Comparison of ENCODE assay signal across 23 mouse cellular contexts in genomic region chr4:62981572-62981971, GRCm38 (mm10).
"Had no signal": no experiment of that assay in that cellular context is flagged by ENCODE, and none has a peak within 500 bp of the region (broad histone marks: within the 10 kb centered on the region; RNA-seq: fewer than 3 reads in every experiment).

No protein-coding gene starts in this region.

- H3K9me3 ChIP-seq: forebrain, embryonic 15.5 days; hindbrain, embryonic 12.5 days; intestine, embryonic 15.5 days; limb, embryonic 10.5 days; limb, embryonic 12.5 days had no signal

- H3K27me3 ChIP-seq: forebrain, embryonic 15.5 days; heart, embryonic 12.5 days; hindbrain, embryonic 12.5 days; intestine, embryonic 15.5 days; limb, embryonic 12.5 days had no signal

- H3K27ac ChIP-seq: forebrain, embryonic 15.5 days; heart, adult 2 months; hindbrain, embryonic 10.5 days; hindbrain, embryonic 12.5 days; hindbrain, embryonic 14.5 days; intestine, embryonic 15.5 days; layer of hippocampus, adult 2 months; left cerebral cortex, adult 2 months; limb, embryonic 10.5 days; limb, embryonic 12.5 days; liver, embryonic 14.5 days had no signal

- H3K9ac ChIP-seq: forebrain, embryonic 15.5 days; forebrain, postnatal 0 days; heart, embryonic 12.5 days; hindbrain, embryonic 12.5 days; hindbrain, embryonic 14.5 days; intestine, embryonic 15.5 days; limb, embryonic 12.5 days; liver, embryonic 14.5 days had no signal

- H3K4me1 ChIP-seq: heart, embryonic 12.5 days had no signal

- DNase-seq: forebrain, postnatal 0 days; gastrocnemius, postnatal 14 days; gastrocnemius, postnatal 36 days; heart, adult 2 months; heart, postnatal 10 days; heart, postnatal 4 days; kidney, adult 9 months; kidney, postnatal 10 days; kidney, postnatal 4 days had no signal

- ATAC-seq: forebrain, embryonic 15.5 days; forebrain, postnatal 0 days; hindbrain, embryonic 16.5 days; inflammation-experienced regulatory T-cells, adult 6 months; intestine, embryonic 15.5 days; intestine, postnatal 0 days had no signal

- H3K4me3 ChIP-seq: forebrain, embryonic 15.5 days; heart, adult 2 months; heart, embryonic 12.5 days; hindbrain, embryonic 10.5 days; hindbrain, embryonic 12.5 days; intestine, embryonic 15.5 days; layer of hippocampus, adult 2 months; left cerebral cortex, adult 2 months; limb, embryonic 10.5 days; limb, embryonic 12.5 days had no signal

- H3K4me2 ChIP-seq: forebrain, embryonic 15.5 days; heart, embryonic 12.5 days; hindbrain, embryonic 12.5 days; hindbrain, embryonic 14.5 days; intestine, embryonic 15.5 days; limb, embryonic 12.5 days had no signal

- H3K36me3 ChIP-seq: forebrain, embryonic 15.5 days; heart, embryonic 12.5 days; intestine, embryonic 15.5 days had no signal
